Mouse (Mus musculus): ENCODE results near the gene Zfp182. TPM values are rescaled to one million over a fixed set of nuclear protein-coding genes. Genes with fewer than 3 reads are reported as not detected.

The Zfp182 gene
- polyA plus RNA-seq (2012; fragmentation: generic; extraction: Trizol): under 1 TPM; 0.05 to 0.93 TPM

DNA sequence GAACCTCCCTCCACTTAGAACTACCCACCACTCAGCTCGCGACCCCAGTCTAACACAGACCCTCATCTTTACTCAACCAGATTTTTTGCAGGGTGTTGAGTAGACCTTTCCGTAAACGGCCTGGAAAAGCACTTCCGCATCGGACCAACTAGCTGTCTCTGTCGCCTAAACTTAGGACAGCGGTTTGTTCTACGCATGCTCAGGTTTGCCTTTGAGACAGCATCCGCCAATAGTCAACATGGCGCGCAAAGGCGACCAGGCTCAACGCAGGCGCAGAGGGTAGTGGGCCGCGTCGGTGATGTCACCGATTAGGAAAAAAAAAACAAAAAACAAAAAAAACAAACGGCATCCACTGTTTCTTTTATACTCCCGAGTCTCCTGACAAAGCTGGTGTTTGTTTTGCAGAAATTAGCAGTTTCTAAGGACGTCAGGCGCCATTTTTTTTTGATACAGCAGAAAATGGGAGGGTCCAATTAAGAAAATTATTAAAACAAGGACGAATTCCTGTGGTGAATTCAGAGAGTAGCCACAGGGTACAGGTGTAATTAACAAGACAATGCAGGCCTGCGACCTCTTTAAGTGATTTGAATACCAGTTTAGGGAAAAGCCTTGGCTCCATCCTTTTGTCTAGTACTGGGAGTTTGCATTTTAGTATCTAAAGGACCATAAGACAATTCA lies at the start of gene Zfp182:
Gene Zfp182 (minus strand): TSS at position 451 of the 678 bp plus-strand sequence.

DNA sequence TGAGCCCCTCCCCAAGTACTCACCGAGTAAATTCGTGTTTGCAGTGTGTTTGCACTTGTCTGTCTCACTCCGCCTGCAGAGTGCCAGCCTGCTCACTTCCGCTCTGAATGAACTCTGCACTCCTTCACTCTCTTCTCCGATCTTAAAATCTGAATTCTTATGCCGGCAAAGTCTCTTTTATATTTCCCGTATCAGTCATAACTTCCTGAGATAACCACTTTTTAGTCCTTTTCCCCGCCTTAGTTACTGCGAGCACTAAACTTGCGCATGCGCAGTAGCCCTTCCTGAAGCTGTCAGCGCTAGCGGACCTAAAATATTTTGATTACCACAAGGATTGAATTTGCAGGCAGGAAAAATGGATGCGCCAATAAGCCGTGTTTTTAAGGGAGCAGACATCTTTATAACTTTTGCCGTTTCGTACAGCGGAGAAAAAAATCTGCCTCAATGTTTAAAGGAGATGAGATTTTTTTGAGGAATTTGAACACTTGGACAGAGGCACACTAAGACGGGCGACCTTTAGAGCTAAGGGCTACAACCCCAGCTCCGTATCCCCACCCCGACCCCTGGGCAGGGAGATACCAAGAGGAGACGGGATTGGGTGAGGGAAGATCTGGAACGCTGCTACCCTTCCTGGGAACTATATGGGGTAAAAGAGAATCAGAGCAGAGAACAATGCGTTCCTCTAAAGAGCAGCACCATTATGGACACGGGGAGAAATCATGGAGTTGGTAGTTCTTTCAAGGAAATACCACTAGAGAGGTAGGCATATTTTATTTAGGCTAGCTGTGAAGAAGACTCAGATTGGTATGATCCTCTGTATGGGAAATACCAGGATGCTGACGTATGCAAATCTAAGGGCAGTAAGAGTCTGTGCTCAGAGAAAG lies 27.1 kb upstream of the Zfp182 start, which contains the start of gene Zfp300:
Gene Zfp300 (minus strand): TSS at position 545 of the 884 bp plus-strand sequence.

DNA sequence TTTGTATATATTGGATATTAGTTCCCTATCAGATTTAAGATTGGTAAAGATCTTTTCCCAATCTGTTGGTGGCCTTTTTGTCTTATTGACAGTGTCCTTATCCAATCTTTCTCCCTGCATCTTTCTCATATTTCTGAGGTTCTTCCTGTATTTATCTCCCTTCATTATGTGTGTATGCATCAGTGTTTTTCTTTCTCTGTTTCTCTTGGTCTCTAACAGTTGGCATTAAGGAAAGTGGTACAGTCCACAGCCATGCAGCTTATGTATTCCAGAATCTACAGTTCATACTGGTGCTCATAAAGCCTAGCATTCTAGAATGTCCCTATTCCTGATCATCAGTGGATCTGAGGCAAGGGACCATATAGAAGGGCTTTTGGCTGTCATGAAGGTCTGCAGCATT lies 6.0 kb upstream of the Zfp182 start, which contains the start of gene Spaca5:
Gene Spaca5 (plus strand): TSS at position 301 of the 400 bp plus-strand sequence.

Other genes starting within 250 kb of the Zfp182 start
- 100 to 1,000 TPM; 144 to 781 TPM for gene Timp1, start 192.2 kb downstream of the Zfp182 start, polyA plus RNA-seq (2012; fragmentation: generic; extraction: Trizol)
- under 1 TPM; 0.41 to 0.49 TPM for gene Syn1, start 141.3 kb downstream of the Zfp182 start, polyA plus RNA-seq (2012; fragmentation: generic; extraction: Trizol)
- gene Cfp, start 130.8 kb downstream of the Zfp182 start, polyA plus RNA-seq (2012; fragmentation: generic; extraction: Trizol): 1 to 10 TPM in 1 of 2 experiments, under 1 TPM in 1; 0.35 to 4.6 TPM
- 10 to 100 TPM in 1 of 2 experiments, 1 to 10 TPM in 1; 8.4 to 17.1 TPM for gene Elk1, start 111.7 kb downstream of the Zfp182 start, polyA plus RNA-seq (2012; fragmentation: generic; extraction: Trizol)
- 10 to 100 TPM; 35.9 to 57.6 TPM for gene Uxt, start 100.3 kb downstream of the Zfp182 start, polyA plus RNA-seq (2012; fragmentation: generic; extraction: Trizol)
- not detected for gene Spaca5, start 6.1 kb upstream of the Zfp182 start, polyA plus RNA-seq (2012; fragmentation: generic; extraction: Trizol)
- under 1 TPM; 0.02 to 0.20 TPM for gene Zfp300, start 27.2 kb upstream of the Zfp182 start, polyA plus RNA-seq (2012; fragmentation: generic; extraction: Trizol)
- not detected for gene Ssxa1, start 53.5 kb upstream of the Zfp182 start, polyA plus RNA-seq (2012; fragmentation: generic; extraction: Trizol)
- not detected for gene Gm21876, start 113.3 kb upstream of the Zfp182 start, polyA plus RNA-seq (2012; fragmentation: generic; extraction: Trizol)